Mouse (Mus musculus): ENCODE measurements around the gene Atrn.

GRCm38 (mm10) chr2:131052862-131053418 lies 146.6 kb downstream of the Atrn start:
- TF ChIP-seq POLR2A (IDR thresholded peaks at IDR 0.05; ENCODE audit: borderline replicate concordance, control insufficient read depth, low read depth, low read length) = peak; percentile 62; the same call in 1 of the 2 replicates
- TF ChIP-seq CTCF (IDR thresholded peaks at IDR 0.05; ENCODE audit: control insufficient read depth, insufficient read depth, low read length) = 0 out of 2 replicates have a peak, but pooled peaks have one; percentile 11
